Mouse (Mus musculus) thymus, postnatal 4 days (tissue): ENCODE results near the gene Pqlc3.
A peak's percentile ranks its signal among the peaks of the same experiment; 100 is the strongest.
"Not testable (repeated sequence)": the region's sequence is repeated elsewhere in the genome, so short reads cannot be mapped to it uniquely, and the experiment has no call there.

Experiments used
- DNase-seq: peaks from one replicate; pipeline ENCODE4 v3.0.0; 2021

The Pqlc3 gene

GRCm38 (mm10) chr12:16999739-17000497, at the start of gene Pqlc3:
Gene Pqlc3 (minus strand): TSS chr12:17000408.
- peak; percentile 95 for DNase-seq

- DNase-seq = no peak
These were observed 49.6 kb upstream of the Pqlc3 start for GRCm38 (mm10) chr12:17049796-17050195.

- DNase-seq = no peak
These were observed 48.9 kb upstream of the Pqlc3 start for GRCm38 (mm10) chr12:17048979-17049612.

DNA sequence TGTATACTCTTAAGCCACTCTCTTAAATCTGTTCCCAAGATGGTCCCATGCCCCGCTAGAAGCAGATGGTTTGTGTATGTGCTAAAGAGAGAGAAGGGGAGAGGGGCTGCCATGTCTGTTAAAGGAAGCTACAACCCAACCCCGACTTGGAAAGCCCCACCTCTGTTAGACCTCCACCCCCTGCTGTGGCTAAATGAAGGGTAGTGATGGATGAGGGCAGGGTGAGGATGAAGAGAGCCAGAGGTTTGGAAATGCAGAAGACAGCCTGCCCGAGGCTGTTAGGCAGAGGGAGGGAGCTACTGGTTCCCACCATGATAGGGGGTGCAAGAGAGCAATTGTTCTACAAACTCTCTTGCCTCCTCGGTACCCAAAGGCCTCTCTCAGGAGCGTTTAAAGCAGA, 43.1 kb upstream of the Pqlc3 start:
- no peak for DNase-seq

GRCm38 (mm10) chr12:17040567-17040966, 40.4 kb upstream of the Pqlc3 start:
- no peak for DNase-seq

DNA sequence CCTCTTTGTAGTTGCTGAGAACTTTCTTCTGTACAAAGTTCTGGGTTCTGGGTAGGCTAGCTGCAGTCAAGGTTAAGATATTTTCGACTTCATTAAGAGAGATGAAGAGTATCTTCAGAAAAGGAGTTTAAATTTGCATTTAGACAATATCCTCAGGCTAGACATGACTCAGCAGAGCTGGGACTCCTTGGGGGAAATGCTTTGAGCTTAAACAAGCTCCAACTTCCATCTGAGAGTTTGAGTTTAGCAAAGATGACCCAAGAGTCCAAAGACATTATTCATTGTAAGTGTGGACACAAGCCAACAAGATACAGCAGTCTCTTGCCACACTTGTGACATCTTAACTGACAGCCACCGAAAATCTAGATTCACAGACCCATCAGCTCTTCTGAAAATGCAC, 39.2 kb upstream of the Pqlc3 start:
- no peak for DNase-seq

GRCm38 (mm10) chr12:17038246-17038645, 38.0 kb upstream of the Pqlc3 start:
- DNase-seq = no peak

GRCm38 (mm10) chr12:17037053-17037610, 36.9 kb upstream of the Pqlc3 start:
- DNase-seq = no peak

DNA sequence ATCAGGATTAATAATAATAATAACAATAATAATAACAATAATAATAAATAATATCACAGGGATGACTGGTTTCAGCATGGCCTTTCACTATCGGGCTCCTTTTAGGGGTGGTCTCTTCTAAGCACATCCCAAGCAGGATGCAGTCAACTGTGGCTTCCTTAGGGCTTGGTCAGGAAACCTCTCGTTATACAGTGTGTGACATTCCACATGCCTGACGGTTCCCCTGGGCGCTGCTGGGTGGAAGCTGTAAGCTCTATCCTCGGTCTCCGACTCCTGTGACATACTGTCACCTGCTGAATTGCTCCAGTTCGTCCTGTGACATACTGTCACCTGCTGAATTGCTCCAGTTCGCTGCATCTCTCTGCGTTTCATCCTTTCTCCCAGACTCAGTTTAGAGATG, 36.3 kb upstream of the Pqlc3 start:
- DNase-seq = no peak

GRCm38 (mm10) chr12:17035128-17035527, 34.9 kb upstream of the Pqlc3 start:
- DNase-seq = peak; percentile 77

- DNase-seq = no peak
These were observed 34.5 kb upstream of the Pqlc3 start for GRCm38 (mm10) chr12:17034671-17035070.

- DNase-seq = peak; percentile 41
These were observed 33.2 kb upstream of the Pqlc3 start for GRCm38 (mm10) chr12:17033464-17033841.

DNA sequence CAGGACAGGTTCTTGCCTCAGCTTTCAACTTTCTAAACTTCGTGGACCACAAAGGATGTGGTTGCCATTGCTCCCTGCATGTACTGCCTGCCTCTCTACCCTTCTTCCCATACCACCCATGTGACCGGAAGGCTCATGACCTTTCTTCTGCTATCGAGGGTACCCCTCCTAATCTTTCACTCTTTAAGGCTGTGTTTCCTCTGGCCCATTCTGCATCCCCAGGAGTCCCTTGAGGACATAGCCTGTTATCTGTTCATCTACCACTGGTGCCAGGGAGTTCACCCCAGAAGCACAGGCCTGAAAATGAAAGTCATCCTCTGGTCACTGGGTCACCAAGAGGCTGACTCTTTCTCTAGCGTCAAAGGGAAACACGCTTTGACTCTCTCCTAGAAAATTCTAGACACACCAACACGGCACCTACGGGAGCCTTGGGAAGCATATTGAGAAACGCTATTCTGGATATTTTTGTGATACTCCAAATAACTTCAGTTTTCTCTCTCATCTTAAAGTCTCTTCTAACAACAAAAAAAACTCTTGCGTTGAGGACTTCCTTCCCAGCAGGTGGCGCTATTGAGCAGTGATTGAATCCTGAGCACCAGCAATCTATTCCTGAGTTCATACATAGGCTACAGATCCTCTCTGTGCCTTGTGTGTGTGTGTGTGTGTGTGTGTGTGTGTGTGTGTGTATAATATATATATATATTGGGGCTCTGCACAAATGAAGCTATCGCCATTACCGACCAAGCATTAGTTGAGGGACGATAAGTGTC, 32.7 kb upstream of the Pqlc3 start:
- DNase-seq = peak; percentile 91

- DNase-seq = no peak
These were observed 24.4 kb upstream of the Pqlc3 start for GRCm38 (mm10) chr12:17024554-17025110.

DNA sequence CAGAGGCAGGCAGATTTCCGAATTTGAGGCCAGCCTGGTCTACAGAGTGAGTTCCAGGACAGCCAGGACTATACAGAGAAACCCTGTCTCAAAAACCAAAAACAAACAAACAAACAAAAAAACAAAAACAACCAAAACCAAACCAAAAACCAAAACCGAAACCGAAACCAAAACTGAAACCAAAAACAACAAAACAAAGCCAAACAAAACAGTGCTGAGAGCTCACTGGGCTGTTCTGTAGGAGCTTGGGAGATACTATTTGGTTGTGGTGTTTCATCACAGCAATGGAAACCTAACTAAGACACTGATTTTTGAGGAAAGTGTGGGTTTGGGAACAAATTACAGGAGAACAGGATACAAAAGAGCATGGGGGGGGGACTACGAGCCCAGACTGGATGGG, 21.9 kb upstream of the Pqlc3 start:
- no peak for DNase-seq

DNA sequence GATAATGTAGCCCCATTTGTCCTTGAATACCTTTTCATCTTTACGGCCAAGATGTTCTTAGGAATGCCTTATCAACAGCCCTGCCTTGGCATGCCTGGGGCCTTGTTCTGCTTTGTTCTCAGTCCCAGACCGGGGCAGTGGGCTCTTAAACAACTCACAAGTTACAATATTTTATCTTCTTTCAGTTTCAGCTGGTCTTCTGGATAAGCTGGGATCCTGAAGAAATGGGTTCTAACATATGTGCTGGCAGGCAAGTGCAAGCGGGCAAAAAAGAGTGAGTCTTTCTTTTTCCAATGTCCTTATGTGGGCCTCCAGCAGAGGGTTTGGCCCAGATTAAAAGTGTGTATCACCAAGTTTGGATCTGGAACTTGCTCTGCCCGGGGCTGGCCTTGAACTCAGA, 20.9 kb upstream of the Pqlc3 start:
- DNase-seq = not testable (repeated sequence)

GRCm38 (mm10) chr12:17018468-17018867, 18.3 kb upstream of the Pqlc3 start:
- peak; percentile 86 for DNase-seq

- no peak for DNase-seq
These were observed 15.5 kb upstream of the Pqlc3 start for GRCm38 (mm10) chr12:17015711-17016110.

DNA sequence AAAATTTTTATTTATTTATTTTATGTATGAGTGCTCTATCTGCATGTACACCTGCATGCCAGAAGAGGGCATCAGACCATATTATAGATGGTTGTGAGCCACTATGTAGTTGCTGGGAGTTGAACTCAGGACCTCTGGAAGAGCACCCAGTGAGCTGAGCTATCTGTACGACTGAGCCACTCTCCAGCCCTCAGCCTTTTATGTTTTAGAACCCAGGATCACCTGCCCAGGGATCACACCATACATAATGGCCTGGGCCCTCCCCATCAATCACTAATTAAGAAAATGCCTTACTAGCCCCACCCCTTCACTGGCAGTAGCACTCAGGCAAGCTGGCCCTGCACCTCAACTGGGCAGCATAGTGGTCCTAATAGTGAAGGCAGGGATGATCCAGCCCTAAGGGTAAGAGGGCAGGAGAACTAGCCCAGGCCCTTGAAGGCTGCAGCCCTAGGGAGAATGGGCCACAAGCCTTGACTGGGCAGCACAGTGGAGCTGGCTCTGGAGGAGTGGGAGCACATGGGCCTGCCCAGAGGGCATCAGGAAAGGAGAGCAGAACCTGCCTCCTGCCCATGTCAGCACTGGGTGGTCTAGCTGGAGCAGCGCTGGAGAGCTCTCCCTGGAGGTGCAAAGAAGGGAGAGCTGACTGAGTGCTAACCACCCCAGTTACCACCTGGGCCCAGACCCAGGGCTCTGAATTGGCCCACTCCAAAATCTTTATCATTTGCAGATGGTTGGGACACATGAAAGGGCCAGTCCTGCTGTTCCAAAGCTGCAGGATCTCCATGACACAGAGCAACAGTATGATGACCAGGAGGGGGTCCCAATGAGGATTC, 12.1 kb upstream of the Pqlc3 start:
- DNase-seq = no peak

DNA sequence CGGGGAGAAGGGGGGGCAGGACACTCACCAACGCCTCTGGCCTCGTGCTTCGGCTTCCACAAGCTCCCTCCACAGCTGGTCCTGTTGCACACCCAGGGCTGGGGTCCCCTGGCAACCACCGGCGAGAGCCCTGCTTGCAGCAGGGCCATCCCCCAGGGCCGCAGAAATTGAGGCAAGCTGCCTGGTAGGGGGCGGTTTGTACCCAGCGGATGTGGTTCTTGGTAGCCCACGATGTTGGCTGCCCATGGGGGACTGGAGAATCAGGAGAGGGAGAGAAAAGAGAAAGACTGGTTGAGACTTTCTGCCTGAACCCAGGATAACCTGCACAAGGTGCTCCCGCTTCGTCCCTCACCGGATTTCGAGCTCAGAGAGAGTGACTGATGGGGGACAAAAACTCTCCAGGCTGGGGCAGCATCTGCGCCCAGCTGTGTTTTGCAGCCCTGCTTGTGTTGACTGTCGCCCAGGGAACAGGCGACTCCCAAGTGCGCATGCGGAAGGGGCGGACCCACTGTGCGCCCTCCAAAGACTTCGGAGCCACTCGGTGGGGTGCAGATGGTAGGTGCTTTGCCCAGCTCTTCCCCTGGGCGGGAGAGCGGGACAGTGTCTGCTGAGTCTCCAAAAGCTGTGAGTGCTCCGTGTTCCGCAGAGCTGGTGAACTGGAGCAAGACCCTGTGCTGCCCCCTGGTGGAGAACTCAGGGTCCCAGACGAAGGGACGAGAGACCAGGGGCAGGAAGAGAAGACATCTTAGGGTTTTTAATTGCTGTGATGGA, 11.1 kb upstream of the Pqlc3 start, which contains the start of gene 2410004P03Rik:
Gene 2410004P03Rik, minus strand, starts transcription at position 628 of the 771 bp plus-strand sequence.
- peak; percentile 92 for DNase-seq

GRCm38 (mm10) chr12:17009466-17009865, 9.3 kb upstream of the Pqlc3 start:
- DNase-seq = no peak
